Mouse (Mus musculus) cortical plate, adult 2 months (tissue): ENCODE measurements around the gene Tpgs1.

Source experiments
- CTCF ChIP-seq: fragments of 200-500 bp; IDR thresholded peaks from 2 replicates; pipeline ENCODE4 v1.5.1; 2011; ENCODE audit warnings: mild to moderate bottlenecking, control low read depth, low read length; ENCODE audit not compliant: insufficient read depth; ENCODE audit errors: extremely low read depth
- POLR2A ChIP-seq: fragments of 200-500 bp; IDR thresholded peaks from 2 replicates; pipeline ENCODE4 v1.6.1; 2011; ENCODE audit warnings: mild to moderate bottlenecking, low read length, control low read depth; ENCODE audit not compliant: insufficient read depth; ENCODE audit errors: extremely low read depth

DNA sequence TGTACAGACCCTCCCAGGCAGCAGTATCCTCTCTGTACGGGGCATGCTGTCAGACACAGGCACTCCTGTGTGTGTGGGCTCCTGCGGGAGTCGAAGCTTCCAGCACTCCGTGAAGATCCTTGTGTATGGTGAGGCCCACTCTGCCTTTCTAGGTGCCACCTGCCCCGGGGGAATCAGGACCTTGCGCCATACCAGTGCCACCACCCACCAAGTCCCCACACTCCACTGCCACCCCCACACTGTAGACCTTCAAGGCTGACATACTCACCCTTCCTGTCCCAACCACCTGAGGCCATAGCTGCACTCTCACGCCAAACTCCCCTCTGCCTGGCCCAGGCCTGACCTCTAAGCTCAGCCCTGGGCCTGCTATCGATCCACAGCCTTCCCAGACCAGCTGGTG is 4.1 kb upstream of the Tpgs1 start:
- TF ChIP-seq CTCF (no peak), POLR2A (no peak)
